Mouse (Mus musculus): ENCODE measurements around the gene Cd86.
A peak's percentile ranks its signal among the peaks of the same experiment; 100 is the strongest.

Gene Cd86

GRCm38 (mm10) chr16:36571942-36572341 is 93.9 kb downstream of the Cd86 start:
- H3K36me3 ChIP-seq (ENCODE audit: insufficient read depth, low read length), result no peaks in the 10 kb centered on the region
- no peak overlapping the region for H3K4me3 ChIP-seq (replicated peaks; ENCODE audit: low read length)
- TF ChIP-seq CTCF (conservative IDR thresholded peaks at IDR 0.05; ENCODE audit: low read length) (no peak), NANOG (IDR thresholded peaks at IDR 0.05; ENCODE audit: borderline replicate concordance, low read length) (no peak), POU5F1 (IDR thresholded peaks at IDR 0.05; ENCODE audit: borderline replicate concordance, low read length) (no peak)
- no peaks in the 10 kb centered on the region for H3K9me3 ChIP-seq (ENCODE audit: low read length)
- H3K27me3 ChIP-seq (ENCODE audit: insufficient read depth, low read length), result no peaks in the 10 kb centered on the region
- no peaks in the 10 kb centered on the region for H3K4me1 ChIP-seq (replicated peaks; ENCODE audit: low read depth, low read length)

DNA sequence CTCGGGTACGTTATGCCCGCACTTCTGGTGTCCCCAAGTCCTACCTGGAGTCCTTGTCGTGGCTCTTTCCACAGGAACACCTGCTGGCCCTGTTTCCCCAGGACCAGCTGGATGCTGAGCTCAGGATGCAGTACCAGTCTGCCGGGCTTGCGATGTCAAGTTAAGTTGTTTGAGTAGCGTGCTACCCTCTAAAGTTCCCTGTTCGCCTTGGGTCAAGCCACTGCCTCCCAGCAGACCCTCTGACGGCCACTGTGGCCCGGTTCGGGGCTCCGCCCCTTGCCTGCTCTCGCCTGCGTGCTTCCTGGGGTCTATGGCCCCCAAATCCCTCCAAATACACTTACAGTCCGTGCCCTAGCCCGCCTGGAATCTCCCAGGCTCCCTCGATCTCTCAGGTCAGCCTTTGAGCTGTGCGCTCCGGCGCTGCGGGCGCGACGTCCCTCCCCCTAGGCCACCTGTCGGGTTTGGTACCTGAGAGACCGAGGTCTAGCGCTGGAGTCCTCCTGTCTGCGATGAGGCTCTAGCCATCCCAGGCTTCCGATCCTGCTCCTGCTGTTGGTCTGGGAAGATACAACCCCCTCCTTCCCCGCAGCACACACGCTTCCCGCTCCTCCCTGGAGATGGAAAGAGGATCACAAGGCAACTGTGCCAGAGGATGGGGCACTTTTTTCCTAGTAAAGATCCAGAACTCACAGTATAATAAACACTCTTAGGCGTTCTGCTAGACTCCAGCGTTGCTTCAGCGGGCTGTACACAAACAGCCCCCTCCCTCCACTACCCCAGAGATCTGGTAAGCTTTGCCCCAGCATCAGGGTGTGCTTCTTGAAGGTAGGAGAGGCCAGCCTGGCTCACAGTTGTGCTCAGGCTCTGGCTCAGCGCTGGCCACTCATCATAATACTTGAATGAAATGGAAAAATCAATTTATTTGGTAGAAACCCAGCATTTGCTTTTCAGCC is 104.2 kb downstream of the Cd86 start, which contains the start of gene Casr:
Gene Casr, minus strand, starts transcription at position 756 of the 953 bp plus-strand sequence.
- no peaks in the 10 kb centered on the region; the same call in 1 of the 2 replicates for H3K9me3 ChIP-seq (ENCODE audit: low read length)
- H3K4me3 ChIP-seq (replicated peaks; ENCODE audit: low read length), result peak within 1 kb of the TSS; percentile 76
- H3K4me1 ChIP-seq (replicated peaks; ENCODE audit: low read depth, low read length), result peaks cover 28% of the 10 kb centered on the region
- peaks cover 31% of the 10 kb centered on the region for H3K27me3 ChIP-seq (ENCODE audit: insufficient read depth, low read length)
- no peaks in the 10 kb centered on the region for H3K36me3 ChIP-seq (ENCODE audit: insufficient read depth, low read length)
- TF ChIP-seq NANOG (IDR thresholded peaks at IDR 0.05; ENCODE audit: borderline replicate concordance, low read length) (no peak), CTCF (conservative IDR thresholded peaks at IDR 0.05; ENCODE audit: low read length) (no peak), POU5F1 (IDR thresholded peaks at IDR 0.05; ENCODE audit: borderline replicate concordance, low read length) (no peak)

DNA sequence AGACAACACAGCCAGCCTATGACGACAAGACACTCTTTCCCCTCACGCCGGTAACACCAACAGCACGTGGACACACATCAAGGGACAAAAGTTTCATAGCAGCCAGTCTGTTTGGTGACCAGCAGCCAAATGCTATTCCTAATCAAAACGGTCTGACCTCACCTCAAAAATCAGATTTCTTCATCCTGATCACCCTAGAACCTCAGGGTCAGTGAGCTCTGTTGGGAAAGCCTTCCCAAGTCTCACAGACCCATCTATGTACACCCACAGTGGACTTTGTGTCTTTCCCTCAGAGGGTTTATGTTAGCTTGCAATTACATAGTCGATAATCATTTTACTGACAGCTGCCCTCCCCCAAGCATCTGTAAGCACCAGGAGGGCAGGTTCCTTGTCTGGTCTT is 106.3 kb downstream of the Cd86 start:
- TF ChIP-seq NANOG (IDR thresholded peaks at IDR 0.05; ENCODE audit: borderline replicate concordance, low read length), result no peak
- TF ChIP-seq CTCF (conservative IDR thresholded peaks at IDR 0.05; ENCODE audit: low read length), result no peak
- no peak for TF ChIP-seq POU5F1 (IDR thresholded peaks at IDR 0.05; ENCODE audit: borderline replicate concordance, low read length)
- H3K9me3 ChIP-seq (ENCODE audit: low read length), result no peaks in the 10 kb centered on the region
- H3K4me3 ChIP-seq (replicated peaks; ENCODE audit: low read length), result no peak overlapping the region
- no peaks in the 10 kb centered on the region for H3K36me3 ChIP-seq (ENCODE audit: insufficient read depth, low read length)
- peaks cover 27% of the 10 kb centered on the region for H3K4me1 ChIP-seq (replicated peaks; ENCODE audit: low read depth, low read length)
- H3K27me3 ChIP-seq (ENCODE audit: insufficient read depth, low read length), result peaks cover 31% of the 10 kb centered on the region

DNA sequence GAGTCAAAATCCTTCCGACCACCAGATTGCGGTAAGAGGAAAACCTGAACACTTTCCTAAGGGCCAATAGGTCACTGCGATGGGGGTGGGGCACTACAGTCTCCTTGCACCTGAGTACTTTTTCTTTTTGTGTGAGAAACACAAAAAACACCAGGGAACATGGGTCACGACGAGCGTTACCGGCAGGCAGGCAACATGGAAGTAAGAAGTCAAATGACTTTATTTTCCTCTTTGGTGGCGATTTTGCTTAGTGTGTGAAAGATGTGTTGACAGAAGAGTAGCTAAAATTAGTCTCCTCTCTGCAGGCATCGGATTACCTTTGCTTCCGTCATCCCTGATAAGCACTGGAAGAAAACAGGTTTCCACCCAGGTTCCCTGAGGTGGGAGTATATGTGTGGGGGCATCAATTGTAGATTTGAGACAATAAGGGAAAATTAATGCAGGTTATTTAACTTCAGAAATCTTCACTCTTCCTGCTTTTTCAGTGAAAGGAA is 110.2 kb downstream of the Cd86 start:
- Histone ChIP-seq H3K9me3 (ENCODE audit: low read length) (peaks cover 6% of the 10 kb centered on the region), H3K36me3 (ENCODE audit: insufficient read depth, low read length) (no peaks in the 10 kb centered on the region), H3K27me3 (ENCODE audit: insufficient read depth, low read length) (peaks cover 19% of the 10 kb centered on the region), H3K4me1 (replicated peaks; ENCODE audit: low read depth, low read length) (peaks cover 10% of the 10 kb centered on the region), H3K4me3 (replicated peaks; ENCODE audit: low read length) (no peak overlapping the region)
- TF ChIP-seq CTCF (conservative IDR thresholded peaks at IDR 0.05; ENCODE audit: low read length) (no peak), NANOG (IDR thresholded peaks at IDR 0.05; ENCODE audit: borderline replicate concordance, low read length) (no peak), POU5F1 (IDR thresholded peaks at IDR 0.05; ENCODE audit: borderline replicate concordance, low read length) (no peak)
